Mouse (Mus musculus) G1E (cell line): Measurements from ENCODE around the gene Pacsin1.

Source experiments
- CTCF ChIP-seq: IDR thresholded peaks from 2 replicates; pipeline ENCODE4 v1.5.1; 2012; ENCODE audit warnings: low read depth, low read length, inconsistent platforms, mixed read lengths
- GATA1 ChIP-seq: IDR thresholded peaks from 2 replicates; pipeline ENCODE4 v1.6.1; 2012; ENCODE audit warnings: borderline replicate concordance, low read length, inconsistent platforms, mixed read lengths
- GATA2 ChIP-seq: IDR thresholded peaks from 2 replicates; pipeline ENCODE4 v1.6.1; 2012; ENCODE audit warnings: low read depth, low read length, inconsistent platforms, borderline replicate concordance

DNA sequence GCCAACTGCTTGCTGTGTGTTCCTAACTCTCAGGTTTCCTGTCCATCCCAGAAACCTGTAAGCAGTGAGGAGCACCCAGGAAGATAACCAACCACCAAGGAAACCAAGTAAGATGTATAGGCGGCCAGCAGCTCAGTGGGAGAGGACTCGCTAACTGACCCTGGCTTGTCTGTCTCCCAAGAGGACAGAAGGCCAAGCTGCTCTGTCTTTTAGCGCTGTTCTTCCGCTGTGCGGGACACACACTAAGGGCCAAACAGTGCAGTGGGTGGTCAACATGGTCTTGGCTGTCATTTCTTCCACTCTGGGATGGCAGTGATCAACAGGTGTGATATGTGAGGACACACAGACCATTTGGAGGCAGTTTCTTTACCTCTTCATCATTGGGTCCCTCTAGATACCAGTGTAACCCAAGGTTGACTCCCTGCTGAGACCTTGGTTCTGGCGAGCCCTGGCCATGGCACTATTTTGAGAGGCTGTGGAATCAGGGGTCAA lies 95.2 kb downstream of the Pacsin1 start:
- TF ChIP-seq CTCF (no peak), GATA1 (no peak), GATA2 (no peak)
